Mouse (Mus musculus): ENCODE data around the gene Gm3448. TPM values are rescaled to one million over a fixed set of nuclear protein-coding genes. Genes with fewer than 3 reads are reported as not detected.
"Not testable (repeated sequence)": the region's sequence is repeated elsewhere in the genome, so short reads cannot be mapped to it uniquely, and the experiment has no call there.

Gene Gm3448
- total RNA-seq, 2 experiments from 2014 or later: 8.6 to 10.7 TPM

GRCm38 (mm10) chr17:15025513-15025912 lies 15.8 kb downstream of the Gm3448 start:
- DNase-seq: not testable (repeated sequence)

GRCm38 (mm10) chr17:15024502-15025193 lies 16.7 kb downstream of the Gm3448 start:
- not testable (repeated sequence) for DNase-seq

GRCm38 (mm10) chr17:15023878-15024492 lies 17.4 kb downstream of the Gm3448 start:
- not testable (repeated sequence) for DNase-seq

GRCm38 (mm10) chr17:15021503-15022220 lies 19.7 kb downstream of the Gm3448 start:
- DNase-seq: peak; percentile 18 to 33

DNA sequence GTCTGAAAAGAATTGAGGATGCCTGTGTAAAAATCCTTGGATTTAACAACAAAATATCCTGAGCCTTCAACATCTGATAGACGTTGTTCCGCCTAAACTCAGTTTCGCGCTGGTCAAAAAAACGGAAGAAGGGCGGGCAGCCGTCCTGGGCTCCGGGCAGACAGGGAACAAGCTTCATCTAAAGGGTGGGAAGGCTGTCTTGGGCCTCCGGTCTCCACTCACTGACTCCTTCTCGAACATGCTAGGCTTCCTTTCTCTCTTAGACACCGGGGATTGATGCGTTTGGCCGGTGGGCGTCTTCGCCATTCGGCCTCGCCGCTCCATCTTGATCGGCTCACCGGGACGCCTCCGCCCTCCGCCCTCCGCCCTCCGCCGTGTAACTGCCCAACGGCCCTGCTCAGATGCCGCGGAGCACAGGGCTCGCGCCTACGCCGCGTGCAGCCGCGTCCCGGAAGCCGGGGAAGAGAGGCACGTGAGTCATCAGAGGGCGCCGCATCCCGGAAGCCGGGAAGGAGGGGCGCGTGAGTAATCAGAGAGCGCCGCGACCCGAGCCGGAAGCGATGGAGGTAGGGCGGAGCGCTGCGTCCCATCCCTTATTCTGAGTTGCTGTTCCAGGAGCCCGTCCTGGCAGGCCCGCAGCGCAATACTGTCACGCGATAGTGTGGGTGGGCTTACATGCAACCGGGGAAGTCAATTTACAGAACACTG lies 31.5 kb downstream of the Gm3448 start, which contains the start of gene Gm3435:
Gm3435 (plus strand) TSS at position 471 of the 708 bp plus-strand sequence.
- not testable (repeated sequence) for DNase-seq

DNA sequence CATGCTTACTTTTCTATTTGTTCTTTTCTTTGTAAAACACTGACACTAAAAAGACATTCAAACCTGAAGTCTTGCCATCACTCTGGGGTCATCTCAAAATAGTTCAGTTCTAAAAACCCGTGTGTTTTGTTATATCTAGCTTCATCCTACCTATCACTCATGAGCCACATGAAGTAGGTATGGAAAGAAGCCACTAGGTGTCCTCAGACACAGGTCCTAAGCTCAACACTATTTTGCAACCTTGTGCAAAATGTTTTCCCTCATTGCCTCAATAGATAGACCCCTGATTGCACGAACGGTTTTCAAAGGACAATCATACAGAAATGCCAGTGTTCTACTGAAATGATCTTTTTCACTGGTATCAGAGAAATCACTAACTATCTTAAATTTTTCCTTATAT lies 32.2 kb downstream of the Gm3448 start:
- DNase-seq: not testable (repeated sequence)

GRCm38 (mm10) chr17:15000047-15000446 lies 41.3 kb downstream of the Gm3448 start:
- DNase-seq: not testable (repeated sequence)

DNA sequence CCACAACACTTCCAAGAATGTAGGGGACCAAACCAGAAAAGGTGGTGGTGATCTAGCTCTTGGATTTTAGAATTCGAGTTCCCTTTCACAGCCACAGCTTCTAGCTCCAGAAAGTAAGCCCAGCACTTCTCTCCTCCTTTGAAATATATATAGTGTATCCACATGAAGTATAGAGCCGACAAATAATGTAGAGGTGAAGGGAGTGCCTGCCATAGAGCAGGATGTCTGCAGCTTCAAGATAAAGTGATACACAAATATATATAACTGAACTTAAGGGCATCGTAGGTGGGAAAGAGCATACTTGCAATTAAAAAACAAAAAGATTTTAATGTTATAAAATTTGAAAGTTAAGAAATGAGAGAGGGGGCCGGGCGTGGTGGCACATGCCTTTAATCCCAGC lies 47.2 kb downstream of the Gm3448 start:
- not testable (repeated sequence) for DNase-seq

GRCm38 (mm10) chr17:14993139-14993832 lies 48.1 kb downstream of the Gm3448 start:
- not testable (repeated sequence) for DNase-seq

DNA sequence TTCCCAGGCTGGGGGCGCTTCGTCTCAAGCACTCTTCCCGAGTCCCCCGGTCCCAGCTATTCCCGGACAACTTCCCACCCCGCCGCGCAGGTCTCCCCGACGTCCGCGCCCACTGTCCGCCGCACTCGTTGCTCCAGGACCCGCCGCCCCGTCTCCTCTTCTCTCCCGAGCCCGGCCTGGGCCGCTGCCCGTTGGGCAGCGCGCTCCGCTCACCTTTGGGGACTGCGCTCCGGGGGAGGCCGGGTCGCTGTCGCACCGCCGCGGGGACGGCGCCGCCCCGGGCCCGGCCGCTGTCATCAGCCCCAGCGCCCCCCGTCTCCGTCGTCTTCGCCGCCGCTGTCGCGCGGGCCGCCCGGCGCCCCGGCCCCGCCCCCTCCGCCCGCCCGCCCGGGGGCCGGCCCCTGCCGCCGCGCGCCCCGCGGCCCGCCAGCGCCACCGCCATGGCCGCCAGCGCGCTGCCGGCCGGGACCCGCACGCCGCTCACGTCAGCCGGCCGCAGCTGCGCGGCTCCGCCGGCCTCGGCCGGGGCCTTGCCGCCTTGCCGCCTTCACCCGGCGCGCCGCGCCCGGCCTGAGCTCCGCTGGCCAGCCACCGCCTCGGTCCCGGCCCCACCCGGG lies 48.7 kb downstream of the Gm3448 start:
- DNase-seq: not testable (repeated sequence)

DNA sequence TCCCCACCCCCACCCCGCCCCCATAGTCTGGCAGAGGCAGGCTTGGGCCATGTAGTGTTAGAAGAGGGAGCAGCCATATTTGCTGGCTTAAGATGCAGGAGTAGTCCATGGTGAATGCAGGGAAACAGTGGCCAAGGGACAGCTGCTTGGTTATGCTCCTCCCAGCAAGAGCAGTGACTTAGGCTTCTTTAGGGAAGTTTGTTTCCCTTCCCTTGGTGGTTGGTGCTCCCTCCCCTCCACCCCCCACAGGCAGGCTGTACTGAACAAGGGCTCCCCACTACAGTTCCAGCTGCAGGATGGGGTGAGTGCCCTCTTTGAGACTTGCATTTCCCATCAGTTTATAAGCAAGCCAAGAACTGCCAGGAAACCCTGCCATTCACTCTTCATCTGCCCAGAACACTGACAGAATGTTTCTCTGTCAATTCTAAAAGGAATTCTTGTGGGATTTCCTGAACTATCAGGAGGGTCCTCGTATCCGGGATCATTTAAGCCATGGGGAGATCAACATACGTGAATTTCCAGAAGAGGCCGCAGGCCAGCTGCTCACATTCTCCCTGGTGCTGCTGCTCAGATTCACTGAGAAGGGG lies 51.1 kb downstream of the Gm3448 start:
- peak; percentile 2 to 7 for DNase-seq

GRCm38 (mm10) chr17:14978362-14979038 lies 62.8 kb downstream of the Gm3448 start, which contains the start of the genes 9030025P20Rik and Gm3417:
Gene 9030025P20Rik (plus strand): TSS chr17:14978468.
Gene Gm3417 (minus strand): TSS chr17:14978790.
- not testable (repeated sequence) for DNase-seq

DNA sequence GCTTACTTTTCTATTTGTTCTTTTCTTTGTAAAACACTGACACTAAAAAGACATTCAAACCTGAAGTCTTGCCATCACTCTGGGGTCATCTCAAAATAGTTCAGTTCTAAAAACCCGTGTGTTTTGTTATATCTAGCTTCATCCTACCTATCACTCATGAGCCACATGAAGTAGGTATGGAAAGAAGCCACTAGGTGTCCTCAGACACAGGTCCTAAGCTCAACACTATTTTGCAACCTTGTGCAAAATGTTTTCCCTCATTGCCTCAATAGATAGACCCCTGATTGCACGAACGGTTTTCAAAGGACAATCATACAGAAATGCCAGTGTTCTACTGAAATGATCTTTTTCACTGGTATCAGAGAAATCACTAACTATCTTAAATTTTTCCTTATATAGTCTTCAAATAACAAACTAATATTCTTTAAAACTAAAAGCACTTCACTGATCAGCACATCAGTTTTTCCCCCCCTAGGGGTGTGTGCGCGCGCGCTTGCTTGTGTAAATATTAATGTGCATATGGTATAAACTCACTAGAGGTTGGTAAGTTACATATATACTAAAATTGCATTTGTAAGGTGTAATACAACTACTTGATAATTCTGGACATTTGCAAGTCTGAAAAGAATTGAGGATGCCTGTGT lies 63.5 kb downstream of the Gm3448 start:
- DNase-seq: not testable (repeated sequence)

- not testable (repeated sequence) for DNase-seq
Observed at GRCm38 (mm10) chr17:14968373-14968913, 72.9 kb downstream of the Gm3448 start.

- DNase-seq: not testable (repeated sequence)
Observed at GRCm38 (mm10) chr17:14961557-14962154, 79.7 kb downstream of the Gm3448 start.

GRCm38 (mm10) chr17:14960951-14961556 lies 80.3 kb downstream of the Gm3448 start, which contains the start of gene Phf10:
Gene Phf10 (minus strand): TSS chr17:14961273.
- peak in 1 of 2 experiments; percentile 21 for DNase-seq

DNA sequence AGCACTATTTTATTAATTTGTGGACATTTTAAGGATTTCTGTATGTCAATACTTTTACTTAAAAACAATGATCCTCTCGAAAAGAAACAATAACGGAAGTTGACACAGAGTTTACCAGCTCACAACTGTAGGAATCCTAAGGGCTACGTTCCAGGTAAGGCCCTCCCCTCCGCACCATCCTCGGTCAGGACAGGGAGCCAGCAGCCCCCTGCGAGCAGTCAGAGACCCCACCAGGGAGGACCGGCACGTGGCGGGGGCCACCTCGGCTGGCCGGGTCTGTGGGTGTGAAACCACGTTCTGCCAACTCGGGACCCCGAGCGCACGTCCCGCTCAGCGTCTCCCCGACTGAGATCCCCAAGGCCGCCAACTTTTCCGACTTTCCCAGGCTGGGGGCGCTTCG lies 80.8 kb downstream of the Gm3448 start:
- DNase-seq: peak in 1 of 2 experiments; percentile 20

GRCm38 (mm10) chr17:14959979-14960378 lies 81.4 kb downstream of the Gm3448 start:
- DNase-seq: no peak
